Mouse (Mus musculus) megakaryocyte, embryonic 14.5 days (primary cell): ENCODE data around the gene Iqce.

Experiments used
- FLI1 ChIP-seq: IDR thresholded peaks from 2 replicates; pipeline ENCODE4 v1.6.1; 2012; ENCODE audit warnings: low read length, inconsistent platforms, mixed read lengths
- GATA1 ChIP-seq: IDR thresholded peaks from 3 replicates; pipeline ENCODE4 v1.6.1; 2012; ENCODE audit warnings: mixed read lengths, low read length, inconsistent platforms, borderline replicate concordance

DNA sequence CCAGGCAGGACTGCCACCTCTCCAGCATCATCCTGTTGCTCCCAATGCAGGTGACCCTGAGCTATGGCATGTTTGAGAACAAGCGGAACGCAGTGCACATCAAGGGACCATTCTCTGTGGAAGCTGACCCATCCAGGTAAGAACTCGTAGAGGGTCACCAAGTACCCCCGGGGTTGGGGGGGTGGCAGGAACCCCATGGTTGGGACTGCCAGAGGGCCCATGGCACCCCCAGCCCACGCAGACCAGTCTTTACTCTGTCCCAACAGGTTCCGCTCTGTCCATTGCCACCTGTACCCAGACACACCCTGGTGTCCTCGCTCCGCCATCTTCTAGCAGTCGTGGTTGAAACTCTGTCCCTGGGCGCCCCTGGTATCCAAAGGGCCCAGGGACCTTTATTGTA, 88.0 kb downstream of the Iqce start:
- no peak for TF ChIP-seq GATA1
- TF ChIP-seq FLI1: no peak
